Mouse (Mus musculus) lung, adult 2 months (tissue): ENCODE measurements around the gene Nav2.

Experiments used
- CTCF ChIP-seq: fragments of 200-500 bp; IDR thresholded peaks from 2 replicates; pipeline ENCODE4 v1.5.1; 2011; ENCODE audit warnings: mild to moderate bottlenecking, low read length, control low read depth; ENCODE audit not compliant: insufficient read depth
- POLR2A ChIP-seq: fragments of 200-500 bp; IDR thresholded peaks from 2 replicates; pipeline ENCODE4 v1.6.1; 2011; ENCODE audit warnings: low read depth, mild to moderate bottlenecking, control low read depth, low read length, borderline replicate concordance; ENCODE audit errors: extremely low read depth

DNA sequence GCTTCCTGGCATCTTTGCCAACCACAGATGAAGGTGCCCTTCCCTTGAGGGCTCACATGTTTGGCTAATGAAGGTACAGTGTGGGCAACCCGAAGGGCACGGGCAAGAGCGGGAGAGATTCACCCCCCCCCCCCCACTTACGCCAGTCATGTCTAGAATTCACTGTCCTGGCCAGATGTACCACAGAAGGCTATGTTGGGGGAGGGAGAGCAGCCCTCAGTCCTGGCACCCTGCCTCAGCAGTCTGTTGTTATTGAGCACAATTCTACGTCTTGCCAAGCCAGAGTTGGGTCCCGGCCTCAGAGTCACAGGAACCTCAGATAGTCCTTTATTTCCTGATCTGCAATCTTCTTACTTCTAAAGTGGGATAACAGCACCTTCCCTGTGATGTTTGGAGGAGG, 357.9 kb downstream of the Nav2 start:
- TF ChIP-seq POLR2A (no peak), CTCF (no peak)
